Mouse (Mus musculus) heart, embryonic 14.5 days (tissue): ENCODE results near the gene Gm21985. TPM values are rescaled to one million over a fixed set of nuclear protein-coding genes. Genes with fewer than 3 reads are reported as not detected.

Source experiments
- ATAC-seq: fragments of 200-750 bp; cut with Nextera tagmentation; 2 replicates; pipeline ENCODE4 v1.8.0; 2017; ENCODE audit warnings: low read depth, moderate TSS enrichment; ENCODE audit not compliant: insufficient number of reproducible peaks, insufficient read depth, low FRiP score
- H3K27ac ChIP-seq, 2 experiments: fragments of 200-500 bp in 1 of 2; fragments of 300-500 bp in 1 of 2; sonication (generic) in 1 of 2; replicated peaks in 1 of 2; 2 replicates each; pipeline ENCODE4 v1.5.1; 2012 to 2014; ENCODE audit warnings: low read depth in 2 of 2, low read length in 2 of 2, control low read depth in 1 of 2, mild to moderate bottlenecking in 1 of 2, mixed read lengths in 1 of 2; ENCODE audit not compliant: control insufficient read depth in 1 of 2, insufficient read depth in 1 of 2
- H3K27me3 ChIP-seq: fragments of 300-500 bp; sonication (generic); 2 replicates; pipeline ENCODE4 v1.6.1; 2014; ENCODE audit warnings: mild to moderate bottlenecking, low read length, control low read depth; ENCODE audit not compliant: control insufficient read depth, insufficient read depth
- H3K36me3 ChIP-seq: fragments of 300-500 bp; sonication (generic); 2 replicates; pipeline ENCODE4 v1.6.1; 2014; ENCODE audit warnings: mild to moderate bottlenecking, control low read depth, low read length, mixed read lengths; ENCODE audit not compliant: control insufficient read depth, insufficient read depth
- H3K4me1 ChIP-seq, 2 experiments: fragments of 200-500 bp in 1 of 2; fragments of 300-500 bp in 1 of 2; sonication (generic) in 1 of 2; 2 replicates each; pipeline ENCODE4 v1.6.1; 2012 to 2014; ENCODE audit warnings: low read length in 2 of 2, control low read depth in 1 of 2, mixed read lengths in 1 of 2; ENCODE audit not compliant: control insufficient read depth in 2 of 2, insufficient read depth in 2 of 2
- H3K4me2 ChIP-seq: fragments of 300-500 bp; sonication (generic); 2 replicates; pipeline ENCODE4 v1.6.1; 2014; ENCODE audit warnings: mild to moderate bottlenecking, low read length
- H3K4me3 ChIP-seq, 2 experiments: fragments of 200-500 bp in 1 of 2; fragments of 300-500 bp in 1 of 2; sonication (generic) in 1 of 2; 2 replicates each; pipeline ENCODE4 v1.5.1; 2012 to 2014; ENCODE audit warnings: low read length in 2 of 2, mild to moderate bottlenecking in 2 of 2, control low read depth in 1 of 2, low read depth in 1 of 2, moderate library complexity in 1 of 2; ENCODE audit not compliant: control insufficient read depth in 1 of 2, insufficient read depth in 1 of 2
- H3K9ac ChIP-seq: fragments of 300-500 bp; sonication (generic); 2 replicates; pipeline ENCODE4 v1.6.1; 2014; ENCODE audit warnings: mild to moderate bottlenecking, low read length
- H3K9me3 ChIP-seq: fragments of 300-500 bp; sonication (generic); 2 replicates; pipeline ENCODE4 v1.6.1; 2016; ENCODE audit warnings: low read length, control low read depth; ENCODE audit not compliant: control insufficient read depth
- WGBS: fragments of 180-500 bp; shearing (Covaris S2); extraction: QIAGEN DNeasy Blood & Tissue Kit; methylation state at CpG from one replicate; pipeline ENCODE4 v1.1.7; 2014; 5-methylcytosine and 5-hydroxymethylcytosine counted together
- polyA plus RNA-seq: library from polyadenylated mRNA; unstranded; fragments of >200 nt; fragmentation: Nextera tagmentation; extraction: Ambion mirVana; gene quantifications from 2 replicates; pipeline ENCODE4 v1.2.1, GENCODE M21; 2014

Gene Gm21985
- polyA plus RNA-seq, 1 experiment from 2014 or later = not detected

GRCm38 (mm10) chr2:112454125-112454861, 188.2 kb downstream of the Gm21985 start:
- no peaks in the 10 kb centered on the region for H3K27me3 ChIP-seq
- H3K36me3 ChIP-seq = no peaks in the 10 kb centered on the region

GRCm38 (mm10) chr2:112454862-112455564, 188.9 kb downstream of the Gm21985 start, which contains the start of gene Emc7:
TSS of gene Emc7 (plus strand) at chr2:112454997.
- under 1% methylated on average over 49 of the region's 49 CpGs for WGBS

More at GRCm38 (mm10) chr2:112454125-112454861, 188.2 kb downstream of the Gm21985 start:
- peaks cover 0 to 13% of the 10 kb centered on the region in 2 experiments; a peak in 2 of 4 replicates for H3K4me1 ChIP-seq
- ATAC-seq = peak; percentile 54; the same call in 1 of the 2 replicates
- H3K27ac ChIP-seq = peak overlapping the region; percentile 85 to 91
- peak overlapping the region; percentile 64 to 98 for H3K4me3 ChIP-seq
- 28% methylated on average over 17 of the region's 17 CpGs for WGBS
- H3K9ac ChIP-seq = peak overlapping the region; percentile 89
- H3K4me2 ChIP-seq = peak overlapping the region; percentile 79
- no peaks in the 10 kb centered on the region for H3K9me3 ChIP-seq

More at GRCm38 (mm10) chr2:112454862-112455564, 188.9 kb downstream of the Gm21985 start, which contains the start of gene Emc7:
- H3K4me1 ChIP-seq = peaks cover 0 to 13% of the 10 kb centered on the region in 2 experiments; a peak in 2 of 4 replicates
- ATAC-seq = peak; percentile 91
- H3K36me3 ChIP-seq = peaks cover 3% of the 10 kb centered on the region
- H3K9me3 ChIP-seq = no peaks in the 10 kb centered on the region; the same call in 1 of the 2 replicates
- peak within 1 kb of the TSS; percentile 89 for H3K9ac ChIP-seq
- H3K27ac ChIP-seq = peak within 1 kb of the TSS; percentile 85 to 91
- peak within 1 kb of the TSS; percentile 64 to 98 for H3K4me3 ChIP-seq
- no peaks in the 10 kb centered on the region for H3K27me3 ChIP-seq
- H3K4me2 ChIP-seq = peak within 1 kb of the TSS; percentile 81

Other genes with a start within 250 kb of the Gm21985 start
- gene Olfr1311, start 241.9 kb upstream of the Gm21985 start, polyA plus RNA-seq = not detected in 2 replicates
- gene Olfr1312, start 216.1 kb upstream of the Gm21985 start, polyA plus RNA-seq = not detected in 2 replicates
- not detected in 2 replicates for gene Olfr1313, start 188.5 kb upstream of the Gm21985 start, polyA plus RNA-seq
- gene Olfr1314, start 169.5 kb upstream of the Gm21985 start, polyA plus RNA-seq = not detected in 2 replicates
- not detected in 2 replicates for gene Olfr1315-ps1, start 150.9 kb upstream of the Gm21985 start, polyA plus RNA-seq
- gene Olfr1316, start 131.3 kb upstream of the Gm21985 start, polyA plus RNA-seq = not detected in 2 replicates
- not detected in 2 replicates for gene Olfr1317, start 126.0 kb upstream of the Gm21985 start, polyA plus RNA-seq
- gene Olfr1318, start 112.1 kb upstream of the Gm21985 start, polyA plus RNA-seq = not detected in 2 replicates
- gene Lpcat4, start 26.8 kb upstream of the Gm21985 start, polyA plus RNA-seq = 10.3 and 12.1 TPM in 2 replicates
- gene Nutm1, start 7.0 kb upstream of the Gm21985 start, polyA plus RNA-seq = not detected in 2 replicates
- gene Nop10, start 4.4 kb upstream of the Gm21985 start, polyA plus RNA-seq = 176 and 180 TPM in 2 replicates
- gene Slc12a6, start 489 bp upstream of the Gm21985 start, polyA plus RNA-seq = 17.9 and 18.1 TPM in 2 replicates
- 99.2 and 107 TPM in 2 replicates for gene Emc4, start 101.7 kb downstream of the Gm21985 start, polyA plus RNA-seq
- gene Katnbl1, start 112.9 kb downstream of the Gm21985 start, polyA plus RNA-seq = 22.4 and 24.1 TPM in 2 replicates
- 18.1 and 20.1 TPM in 2 replicates for gene Emc7, start 188.7 kb downstream of the Gm21985 start, polyA plus RNA-seq
- gene Chrm5, start 214.5 kb downstream of the Gm21985 start, polyA plus RNA-seq = not detected in 2 replicates
- gene Aven, start 226.7 kb downstream of the Gm21985 start, polyA plus RNA-seq = 6.0 and 8.3 TPM in 2 replicates